Mouse (Mus musculus): ENCODE measurements at regions not wholly inside any gene's neighbourhood (a gene's known extent, or its start where the extent isn't known, plus 50 kb on each side); places are given as distances from the start of the nearest gene placed in this dataset.

DNA sequence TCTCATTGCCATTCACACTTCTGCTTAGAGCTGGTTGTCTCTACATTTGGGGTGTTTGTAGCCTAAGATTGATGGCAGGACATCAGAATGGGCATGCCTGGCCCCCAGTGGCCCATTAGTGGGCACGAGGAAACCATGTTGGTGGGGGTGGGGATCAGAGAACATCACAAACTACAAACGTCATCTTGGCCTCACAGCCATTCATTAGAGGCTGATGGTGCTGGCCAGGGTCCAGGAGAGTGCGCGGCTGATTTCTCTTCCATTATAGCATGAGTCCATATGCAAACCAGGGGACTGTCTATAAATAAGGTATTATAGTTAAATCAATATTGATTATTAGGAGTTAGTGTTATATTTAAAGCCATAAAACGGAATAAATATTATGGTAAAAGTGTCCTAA, 67.9 kb downstream of the 3100002H09Rik start:
- no peak for DNase-seq (ENCODE audit: low spot score)
- Histone ChIP-seq H3K27ac (no peak overlapping the region), H3K36me3 (no peaks in the 10 kb centered on the region), H3K4me3 (no peak overlapping the region), H3K4me1 (no peaks in the 10 kb centered on the region), H3K27me3 (ENCODE audit: low read depth, poor library complexity, severe bottlenecking) (peaks cover 10% of the 10 kb centered on the region), H3K9me3 (replicated peaks) (no peaks in the 10 kb centered on the region)
- 82% methylated on average over 5 of the region's 5 CpGs for whole genome bisulfite sequencing

- H3K4me3 ChIP-seq, result no peak overlapping the region
- H3K9me3 ChIP-seq (replicated peaks), result no peaks in the 10 kb centered on the region
- peaks cover 5% of the 10 kb centered on the region for H3K4me1 ChIP-seq
- no peak overlapping the region for H3K27ac ChIP-seq
- 87% methylated on average over 5 of the region's 5 CpGs for WGBS
- no peaks in the 10 kb centered on the region for H3K36me3 ChIP-seq
- peaks cover 19% of the 10 kb centered on the region for H3K27me3 ChIP-seq (ENCODE audit: low read depth, poor library complexity, severe bottlenecking)
- no peak for DNase-seq (ENCODE audit: low spot score)
These were observed 72.1 kb downstream of the 3100002H09Rik start for GRCm38 (mm10) chr4:124538471-124538870.

GRCm38 (mm10) chr4:124537681-124538080, 72.9 kb downstream of the 3100002H09Rik start:
- H3K27ac ChIP-seq, result no peak overlapping the region
- 83% methylated on average over 5 of the region's 5 CpGs for WGBS
- DNase-seq (ENCODE audit: low spot score), result no peak

DNA sequence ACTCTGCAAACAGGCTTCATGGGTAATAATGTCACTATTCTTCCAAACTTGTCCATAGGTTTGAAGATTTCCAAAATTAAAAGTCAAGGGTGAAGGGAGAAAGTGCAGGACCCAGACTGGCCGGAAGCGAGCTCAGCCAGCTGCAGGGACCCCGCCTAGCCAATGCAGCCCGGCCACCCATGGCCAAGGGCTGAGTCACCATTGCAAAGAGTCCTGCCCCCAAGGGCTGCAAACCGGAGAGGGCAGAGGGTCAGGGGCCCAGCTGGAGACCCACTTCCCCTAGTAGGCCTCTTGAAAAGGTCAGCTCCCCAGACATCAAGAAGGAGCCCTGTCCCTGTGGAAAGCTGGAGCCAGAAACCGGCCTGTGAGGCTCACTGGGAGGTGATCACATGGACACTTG, 77.0 kb downstream of the 3100002H09Rik start:
- DNase-seq (ENCODE audit: low spot score), result no peak
- Histone ChIP-seq H3K4me3 (no peak overlapping the region), H3K4me1 (peaks cover 10% of the 10 kb centered on the region), H3K27ac (no peak overlapping the region), H3K9me3 (replicated peaks) (no peaks in the 10 kb centered on the region), H3K27me3 (ENCODE audit: low read depth, poor library complexity, severe bottlenecking) (peaks cover 30% of the 10 kb centered on the region), H3K36me3 (no peaks in the 10 kb centered on the region)
- WGBS, result 66% methylated on average over 6 of the region's 6 CpGs

More at GRCm38 (mm10) chr4:124537681-124538080, 72.9 kb downstream of the 3100002H09Rik start:
- Histone ChIP-seq H3K27me3 (ENCODE audit: low read depth, poor library complexity, severe bottlenecking) (peaks cover 19% of the 10 kb centered on the region), H3K9me3 (replicated peaks) (no peaks in the 10 kb centered on the region), H3K4me1 (peaks cover 6% of the 10 kb centered on the region), H3K36me3 (no peaks in the 10 kb centered on the region), H3K4me3 (no peak overlapping the region)

DNA sequence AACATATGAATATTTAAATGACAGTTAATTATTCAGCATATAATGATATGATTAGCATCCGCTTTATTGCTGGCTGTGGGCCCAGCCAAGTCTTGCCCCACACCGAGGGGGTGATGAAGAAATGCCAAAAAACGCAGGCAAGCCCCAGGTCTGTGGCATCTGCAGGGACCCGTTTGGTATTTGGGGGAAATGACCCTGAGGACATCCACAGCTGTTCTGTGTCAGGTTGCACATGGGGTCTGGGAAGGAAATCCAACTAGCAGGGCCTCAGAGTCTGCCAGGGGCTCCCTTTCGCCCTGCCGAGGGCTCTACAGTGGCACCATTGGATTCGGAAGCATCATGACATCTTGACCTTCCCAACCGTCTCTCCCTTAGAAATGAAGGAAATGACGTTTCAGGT, 80.0 kb downstream of the 3100002H09Rik start:
- Histone ChIP-seq H3K4me3 (no peak overlapping the region), H3K27me3 (ENCODE audit: low read depth, poor library complexity, severe bottlenecking) (peaks cover 42% of the 10 kb centered on the region), H3K36me3 (no peaks in the 10 kb centered on the region), H3K27ac (no peak overlapping the region), H3K9me3 (replicated peaks) (no peaks in the 10 kb centered on the region), H3K4me1 (peaks cover 27% of the 10 kb centered on the region)
- no peak for DNase-seq (ENCODE audit: low spot score)
- 76% methylated on average over 9 of the region's 9 CpGs for WGBS

- H3K27ac ChIP-seq, result no peak overlapping the region
- no peaks in the 10 kb centered on the region for H3K36me3 ChIP-seq
- peak; percentile 33 for DNase-seq (ENCODE audit: low spot score)
- H3K27me3 ChIP-seq (ENCODE audit: low read depth, poor library complexity, severe bottlenecking), result peaks cover 76% of the 10 kb centered on the region
- H3K4me3 ChIP-seq, result no peak overlapping the region
- WGBS, result 29% methylated on average over 10 of the region's 10 CpGs
- peaks cover 23% of the 10 kb centered on the region for H3K4me1 ChIP-seq
- H3K9me3 ChIP-seq (replicated peaks), result no peaks in the 10 kb centered on the region
These were observed 83.8 kb downstream of the 3100002H09Rik start for GRCm38 (mm10) chr4:124526822-124527221.

DNA sequence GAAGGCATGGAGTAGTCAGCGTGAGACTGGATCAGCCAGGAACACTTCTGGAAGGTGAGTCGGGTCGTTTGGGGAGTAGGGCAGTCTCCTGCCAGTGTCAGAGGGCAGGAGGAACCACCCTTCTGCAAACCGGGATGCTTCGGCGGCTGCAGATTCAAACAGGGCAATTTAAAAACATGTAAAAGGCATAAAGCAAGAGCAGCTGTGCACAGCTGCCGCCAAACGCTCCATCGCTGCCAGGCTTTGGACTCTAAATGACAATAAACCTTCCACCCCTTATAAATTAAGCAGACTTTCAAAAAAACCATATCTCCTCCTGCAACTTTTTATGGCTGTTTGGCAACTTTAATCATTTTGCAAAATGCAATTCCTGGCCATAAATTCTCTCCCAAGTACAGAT, 84.2 kb downstream of the 3100002H09Rik start:
- WGBS, result 23% methylated on average over 9 of the region's 9 CpGs
- no peak overlapping the region for H3K4me3 ChIP-seq
- no peaks in the 10 kb centered on the region for H3K36me3 ChIP-seq
- H3K27me3 ChIP-seq (ENCODE audit: low read depth, poor library complexity, severe bottlenecking), result peaks cover 81% of the 10 kb centered on the region
- no peak for DNase-seq (ENCODE audit: low spot score)
- H3K9me3 ChIP-seq (replicated peaks), result no peaks in the 10 kb centered on the region
- peaks cover 23% of the 10 kb centered on the region for H3K4me1 ChIP-seq
- no peak overlapping the region for H3K27ac ChIP-seq

GRCm38 (mm10) chr4:124520309-124520708, 90.3 kb downstream of the 3100002H09Rik start:
- H3K4me3 ChIP-seq, result no peak overlapping the region
- H3K36me3 ChIP-seq, result no peaks in the 10 kb centered on the region
- H3K27ac ChIP-seq, result no peak overlapping the region
- H3K9me3 ChIP-seq (replicated peaks), result no peaks in the 10 kb centered on the region
- H3K4me1 ChIP-seq, result no peaks in the 10 kb centered on the region
- no peak for DNase-seq (ENCODE audit: low spot score)
- H3K27me3 ChIP-seq (ENCODE audit: low read depth, poor library complexity, severe bottlenecking), result peaks cover 84% of the 10 kb centered on the region
- 82% methylated on average over 9 of the region's 9 CpGs for WGBS

DNA sequence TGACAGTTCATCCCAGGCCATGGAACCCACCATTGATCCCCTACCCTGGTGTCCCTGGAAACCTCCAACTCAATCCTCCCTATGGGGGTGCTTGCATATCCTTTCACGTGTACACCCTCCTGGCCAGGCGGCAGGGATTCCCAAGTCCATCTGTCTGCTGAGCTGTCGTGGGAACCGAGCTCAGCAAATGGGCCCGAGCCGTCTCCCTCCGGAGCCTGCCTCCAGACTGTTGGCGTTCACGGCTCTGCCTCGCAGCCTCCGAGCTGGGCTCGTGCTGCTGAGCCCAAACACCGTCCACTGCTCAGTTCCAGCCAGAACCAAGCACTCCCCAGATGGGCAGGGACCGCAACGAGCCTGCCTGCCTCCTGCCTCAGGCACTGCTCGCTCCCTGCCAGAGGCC, 98.8 kb downstream of the 3100002H09Rik start:
- Histone ChIP-seq H3K27me3 (ENCODE audit: low read depth, poor library complexity, severe bottlenecking) (peaks cover 80% of the 10 kb centered on the region), H3K4me1 (peaks cover 3% of the 10 kb centered on the region; the same call in 1 of the 2 replicates), H3K4me3 (no peak overlapping the region), H3K27ac (no peak overlapping the region), H3K36me3 (no peaks in the 10 kb centered on the region), H3K9me3 (replicated peaks) (no peaks in the 10 kb centered on the region)
- no peak for DNase-seq (ENCODE audit: low spot score)
- 72% methylated on average over 16 of the region's 16 CpGs for WGBS

DNA sequence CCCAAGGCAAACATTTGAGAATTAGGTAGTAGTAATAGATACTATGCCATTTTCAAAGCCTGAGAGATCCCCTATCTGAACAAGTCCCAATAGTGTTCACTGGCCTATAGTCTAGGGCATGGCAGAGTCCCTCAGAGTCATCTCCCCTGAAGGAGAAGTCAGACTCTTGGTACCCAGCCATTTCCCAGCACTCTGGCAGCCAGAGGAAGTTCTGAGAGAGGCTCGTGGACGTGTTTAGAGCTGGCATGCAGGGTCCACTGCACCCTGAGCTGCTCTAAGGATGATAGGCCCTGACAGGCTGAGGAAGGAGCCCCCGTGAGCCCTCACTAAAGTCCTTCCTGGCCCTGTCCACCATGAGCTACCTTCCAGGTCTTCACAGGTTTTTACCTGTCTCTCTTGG, 99.8 kb downstream of the 3100002H09Rik start:
- Histone ChIP-seq H3K36me3 (no peaks in the 10 kb centered on the region), H3K9me3 (replicated peaks) (no peaks in the 10 kb centered on the region), H3K4me3 (no peak overlapping the region), H3K27ac (no peak overlapping the region), H3K27me3 (ENCODE audit: low read depth, poor library complexity, severe bottlenecking) (peaks cover 80% of the 10 kb centered on the region), H3K4me1 (peaks cover 12% of the 10 kb centered on the region; the same call in 1 of the 2 replicates)
- no peak for DNase-seq (ENCODE audit: low spot score)
- 83% methylated on average over 3 of the region's 3 CpGs for WGBS

DNA sequence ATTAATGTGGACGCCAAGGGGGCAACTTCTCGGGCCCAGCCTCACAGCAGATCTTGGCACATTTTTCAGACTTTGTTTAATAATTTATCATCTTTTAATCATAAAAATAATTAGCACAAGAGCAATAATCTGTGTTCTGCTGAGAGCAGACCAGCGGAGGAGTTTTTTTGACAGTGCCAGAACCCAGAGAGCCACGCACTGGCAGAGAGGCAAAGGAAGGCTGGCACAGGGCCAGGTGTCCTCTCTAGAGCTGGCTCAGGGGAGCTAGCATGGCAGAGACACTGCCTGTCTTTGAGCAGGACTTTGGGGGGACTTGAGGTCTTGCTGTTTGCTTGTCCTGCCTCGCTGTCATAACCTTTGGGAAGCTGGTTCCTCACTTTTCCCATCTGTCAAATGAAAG, 100.9 kb downstream of the 3100002H09Rik start:
- Histone ChIP-seq H3K27me3 (ENCODE audit: low read depth, poor library complexity, severe bottlenecking) (peaks cover 78% of the 10 kb centered on the region), H3K4me3 (no peak overlapping the region), H3K27ac (no peak overlapping the region), H3K36me3 (no peaks in the 10 kb centered on the region), H3K9me3 (replicated peaks) (no peaks in the 10 kb centered on the region), H3K4me1 (peaks cover 13% of the 10 kb centered on the region; the same call in 1 of the 2 replicates)
- WGBS, result 86% methylated on average over 5 of the region's 5 CpGs
- no peak for DNase-seq (ENCODE audit: low spot score)

- no peak for DNase-seq (ENCODE audit: low spot score)
- 64% methylated on average over 10 of the region's 10 CpGs for WGBS
- peaks cover 13% of the 10 kb centered on the region; the same call in 1 of the 2 replicates for H3K4me1 ChIP-seq
- no peaks in the 10 kb centered on the region for H3K36me3 ChIP-seq
- peaks cover 53% of the 10 kb centered on the region for H3K27me3 ChIP-seq (ENCODE audit: low read depth, poor library complexity, severe bottlenecking)
- no peak overlapping the region for H3K27ac ChIP-seq
- no peak overlapping the region for H3K4me3 ChIP-seq
- no peaks in the 10 kb centered on the region for H3K9me3 ChIP-seq (replicated peaks)
These were observed 104.4 kb downstream of the 3100002H09Rik start for GRCm38 (mm10) chr4:124506083-124506647.

GRCm38 (mm10) chr4:124501785-124502184, 108.8 kb downstream of the 3100002H09Rik start:
- no peak overlapping the region for H3K4me3 ChIP-seq
- H3K4me1 ChIP-seq, result peaks cover 10% of the 10 kb centered on the region; the same call in 1 of the 2 replicates
- no peaks in the 10 kb centered on the region for H3K36me3 ChIP-seq
- 81% methylated on average over 5 of the region's 5 CpGs for WGBS
- H3K9me3 ChIP-seq (replicated peaks), result no peaks in the 10 kb centered on the region
- H3K27ac ChIP-seq, result no peak overlapping the region
- DNase-seq (ENCODE audit: low spot score), result no peak
- peaks cover 59% of the 10 kb centered on the region for H3K27me3 ChIP-seq (ENCODE audit: low read depth, poor library complexity, severe bottlenecking)

GRCm38 (mm10) chr4:124498043-124498442, 112.6 kb downstream of the 3100002H09Rik start:
- Histone ChIP-seq H3K27ac (no peak overlapping the region), H3K36me3 (no peaks in the 10 kb centered on the region), H3K9me3 (replicated peaks) (no peaks in the 10 kb centered on the region), H3K4me3 (no peak overlapping the region), H3K4me1 (no peaks in the 10 kb centered on the region), H3K27me3 (ENCODE audit: low read depth, poor library complexity, severe bottlenecking) (peaks cover 63% of the 10 kb centered on the region)
- 65% methylated on average over 16 of the region's 16 CpGs for WGBS
- DNase-seq (ENCODE audit: low spot score), result no peak
